Mouse (Mus musculus) spleen, postnatal 10 days (tissue): ENCODE results near the gene Slc22a30.
"Not testable (repeated sequence)": the region's sequence is repeated elsewhere in the genome, so short reads cannot be mapped to it uniquely, and the experiment has no call there.

Experiments
- DNase-seq, 2 experiments: peaks; one replicate each; pipeline ENCODE4 v3.0.0; 2021 to 2022; ENCODE audit warnings: low spot score in 2 of 2

Gene Slc22a30

GRCm38 (mm10) chr19:8405011-8405410 lies at the start of gene Slc22a30:
Slc22a30 (minus strand) TSS chr19:8405111.
- DNase-seq: not testable (repeated sequence)

GRCm38 (mm10) chr19:8448321-8448720 lies 43.4 kb upstream of the Slc22a30 start:
- no peak for DNase-seq

- DNase-seq: no peak
Observed at GRCm38 (mm10) chr19:8447516-8447915, 42.6 kb upstream of the Slc22a30 start.

GRCm38 (mm10) chr19:8431051-8431662 lies 26.2 kb upstream of the Slc22a30 start:
- DNase-seq: no peak

- DNase-seq: not testable (repeated sequence)
Observed at GRCm38 (mm10) chr19:8407290-8408021, 2.5 kb upstream of the Slc22a30 start.
